Mouse (Mus musculus) left cerebral cortex, adult 2 months (tissue): Measurements from ENCODE around the gene Slc30a3. TPM values are rescaled to one million over a fixed set of nuclear protein-coding genes. Genes with fewer than 3 reads are reported as not detected.
A peak's percentile ranks its signal among the peaks of the same experiment; 100 is the strongest.

Experiments
- DNase-seq, 2 experiments: peaks; one replicate each; pipeline ENCODE4 v3.0.0; 2021 to 2022; ENCODE audit warnings: low spot score in 2 of 2, mixed read lengths in 1 of 2; ENCODE audit errors: extremely low spot score in 1 of 2
- H3K27ac ChIP-seq: fragments of 200-600 bp; 2 replicates; pipeline ENCODE4 v1.8.1; 2022
- H3K4me3 ChIP-seq: fragments of 200-600 bp; 2 replicates; pipeline ENCODE4 v1.8.1; 2022
- CTCF ChIP-seq: fragments of 200-600 bp; IDR thresholded peaks from 2 replicates; pipeline ENCODE4 v1.8.1; 2022; ENCODE audit warnings: antibody characterized with exemption, mild to moderate bottlenecking, moderate library complexity
- intact Hi-C: fragments of 180-260 bp; cut with DNase I; formaldehyde crosslinking; loops from one replicate; pipeline ENCODE4 v1.15.1; 2025
- total RNA-seq, 2 experiments: library from RNA; stranded (reverse); gene quantifications; 2 replicates each; pipeline ENCODE4 v1.2.3; 2021

Gene Slc30a3
- total RNA-seq, 2 experiments from 2014 or later: 162 to 184 TPM

DNA sequence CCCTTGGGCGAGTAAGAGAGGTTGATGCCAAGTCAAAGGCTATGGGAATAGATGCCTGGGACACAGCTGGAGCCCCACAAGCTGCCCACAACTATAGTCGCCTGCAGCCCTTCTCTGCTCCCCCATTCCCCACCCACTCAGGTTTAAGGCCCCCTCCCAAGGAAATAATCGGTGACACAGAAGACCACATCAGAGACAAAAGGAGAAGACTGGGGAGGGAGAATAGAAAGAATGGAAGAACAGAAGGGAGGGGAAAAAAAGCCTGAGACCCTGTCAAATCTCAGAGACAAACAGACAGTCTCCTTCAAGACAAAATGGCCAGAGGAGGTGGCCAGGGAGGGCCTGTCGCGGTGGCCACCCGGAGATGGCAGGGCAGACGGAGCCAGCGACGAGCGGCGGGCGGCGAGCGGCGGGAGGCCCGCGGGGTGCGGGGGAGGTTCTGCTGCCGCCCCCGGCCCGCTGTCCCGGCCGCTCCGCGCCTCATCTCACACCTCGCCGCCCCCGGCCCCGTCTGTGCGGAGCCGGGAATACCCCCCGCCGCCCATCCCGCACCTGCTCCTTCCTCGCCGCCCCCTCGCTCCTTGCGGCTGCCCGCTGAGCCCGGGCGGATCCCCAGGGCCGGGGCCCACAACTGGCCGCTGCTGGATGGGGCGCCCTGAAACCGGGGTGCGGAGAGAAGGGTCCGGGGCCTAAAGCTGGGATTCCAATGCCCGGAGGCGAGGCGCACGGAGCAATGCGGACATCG, 15.6 kb downstream of the Slc30a3 start:
- no peak for TF ChIP-seq CTCF
- Histone ChIP-seq H3K27ac (peak overlapping the region; percentile 93), H3K4me3 (peak overlapping the region; percentile 61)
- intact Hi-C loops: loop anchor here (1.0 kb wide), 2 partner anchors 29 to 99 kb away; no protein-coding TSS in a partner anchor
- DNase-seq: peak; percentile 49 to 79

DNA sequence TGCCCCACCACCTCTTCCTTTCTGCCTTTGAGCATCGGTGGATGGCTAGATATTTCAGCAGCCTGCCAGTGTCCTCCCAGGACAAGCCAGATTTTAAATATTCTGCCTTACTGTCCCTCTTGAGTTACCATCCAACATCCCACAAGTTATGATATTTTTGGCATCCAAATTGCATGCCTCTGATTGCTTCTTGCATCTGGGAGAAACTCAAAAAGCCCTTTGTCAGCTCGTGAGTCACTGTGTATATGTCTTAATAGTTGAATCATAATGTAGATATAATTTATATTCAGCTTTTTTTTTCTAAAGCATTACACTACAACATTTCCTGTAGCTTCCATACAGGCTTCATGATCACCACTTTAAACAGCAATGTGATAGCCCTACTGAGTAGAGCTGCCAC, 20.9 kb downstream of the Slc30a3 start:
- Histone ChIP-seq H3K27ac (no peak overlapping the region; the same call in 1 of the 2 replicates), H3K4me3 (no peak overlapping the region)
- intact Hi-C loops: no loop called here
- no peak for DNase-seq
- no peak for TF ChIP-seq CTCF

DNA sequence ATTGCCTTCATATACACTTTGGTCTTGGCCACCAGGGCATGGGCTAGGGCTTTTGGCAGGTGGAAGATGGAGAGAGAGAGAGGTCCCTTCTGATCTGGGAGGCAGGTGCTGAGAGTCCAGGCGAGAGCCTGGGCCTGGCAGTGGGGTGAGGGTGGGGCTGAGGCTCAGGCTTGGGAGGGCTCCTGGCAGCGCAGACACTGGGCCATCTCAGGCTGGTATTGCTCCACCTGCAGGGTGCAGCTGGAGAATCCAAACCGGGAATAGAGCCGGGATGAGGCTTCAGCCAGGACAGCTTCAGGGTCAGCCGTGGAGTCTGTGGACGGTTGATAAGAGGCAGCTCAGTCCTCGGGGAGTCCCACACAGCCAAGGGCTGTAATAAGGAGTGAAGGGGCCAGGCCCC, 21.4 kb downstream of the Slc30a3 start:
- TF ChIP-seq CTCF: no peak; the same call in 1 of the 2 replicates
- no peak overlapping the region; the same call in 1 of the 2 replicates for H3K27ac ChIP-seq
- DNase-seq: no peak

DNA sequence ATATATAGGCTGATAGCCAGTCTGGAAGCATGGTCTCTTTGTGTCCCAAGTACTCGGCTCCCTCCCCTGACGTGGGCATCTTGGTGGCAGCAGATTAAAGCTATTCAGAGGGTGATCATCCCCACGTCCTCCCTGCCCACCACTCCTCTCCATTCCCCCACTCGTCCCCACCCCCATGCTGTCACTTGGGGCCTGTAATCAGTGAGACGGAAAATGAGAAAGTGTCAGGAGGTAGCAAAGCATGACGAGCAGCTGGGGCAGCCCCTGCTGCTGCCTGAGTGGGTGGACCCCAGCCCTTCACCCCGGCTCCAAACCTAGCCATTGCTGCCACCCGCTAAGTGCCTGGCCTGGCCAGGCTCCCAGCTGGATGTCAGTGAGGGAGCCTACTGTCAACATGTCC, 24.1 kb downstream of the Slc30a3 start:
- Histone ChIP-seq H3K4me3 (no peak overlapping the region), H3K27ac (no peak overlapping the region)
- DNase-seq: no peak
- TF ChIP-seq CTCF: no peak
- intact Hi-C loops: no loop called here

More for the DNA sequence above, 21.4 kb downstream of the Slc30a3 start:
- H3K4me3 ChIP-seq: no peak overlapping the region
- intact Hi-C loops: no loop called here

DNA sequence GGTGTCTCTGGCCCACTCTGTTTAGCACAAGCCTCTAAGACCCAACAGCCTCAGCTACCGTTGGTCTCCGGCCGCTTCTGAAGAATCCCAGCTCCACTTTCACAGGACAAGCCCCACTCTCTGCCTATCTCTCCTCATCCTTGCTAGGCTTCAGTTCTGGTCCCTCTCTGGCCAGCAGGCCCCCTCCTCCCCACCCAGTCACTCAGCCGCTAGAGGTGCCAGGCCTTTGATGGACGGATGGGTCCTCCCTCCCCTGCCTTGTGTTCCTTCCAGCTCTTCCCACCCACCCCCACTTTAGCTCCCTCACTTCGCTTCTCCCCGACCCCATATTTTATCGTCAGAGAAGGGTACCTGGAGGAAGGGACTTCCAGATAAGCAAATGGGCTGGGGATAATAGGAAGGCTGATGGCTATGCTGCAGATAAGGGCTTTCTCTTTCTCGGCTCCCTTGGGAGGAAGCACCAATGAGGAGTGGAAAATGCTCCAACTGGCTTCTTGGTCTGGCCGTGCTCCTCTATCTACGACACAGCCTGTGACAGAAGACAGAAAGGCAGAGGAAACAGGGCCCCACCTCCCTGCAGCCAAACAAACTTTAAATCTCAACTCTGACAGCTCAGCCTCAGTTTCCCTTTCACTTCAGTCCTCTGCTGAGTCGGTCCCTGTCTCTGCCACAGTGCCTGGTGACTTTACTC, 25.0 kb downstream of the Slc30a3 start:
- H3K27ac ChIP-seq: no peak overlapping the region
- intact Hi-C loops: no loop called here
- H3K4me3 ChIP-seq: no peak overlapping the region
- TF ChIP-seq CTCF: no peak
- DNase-seq: no peak

DNA sequence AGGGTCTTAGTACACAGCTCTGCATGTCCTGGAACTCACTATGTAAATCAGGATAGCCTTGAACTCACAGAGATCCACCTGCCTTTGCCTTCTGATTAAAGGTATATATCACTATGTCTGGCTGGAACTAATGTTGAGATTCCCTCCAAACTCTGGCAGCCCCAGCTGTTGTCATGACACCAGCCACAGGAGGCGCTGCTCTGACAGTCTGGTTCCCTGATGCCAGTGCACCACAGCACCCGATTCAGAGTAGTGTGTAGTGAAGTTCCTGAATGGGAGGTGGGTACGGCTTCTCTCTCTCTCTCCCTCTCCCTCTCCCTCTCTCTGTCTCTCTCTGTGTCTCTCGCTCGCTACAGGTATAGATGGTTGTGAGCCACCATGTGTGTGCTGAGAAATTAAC, 25.7 kb downstream of the Slc30a3 start:
- no peak overlapping the region for H3K27ac ChIP-seq
- TF ChIP-seq CTCF: peak; percentile 61

DNA sequence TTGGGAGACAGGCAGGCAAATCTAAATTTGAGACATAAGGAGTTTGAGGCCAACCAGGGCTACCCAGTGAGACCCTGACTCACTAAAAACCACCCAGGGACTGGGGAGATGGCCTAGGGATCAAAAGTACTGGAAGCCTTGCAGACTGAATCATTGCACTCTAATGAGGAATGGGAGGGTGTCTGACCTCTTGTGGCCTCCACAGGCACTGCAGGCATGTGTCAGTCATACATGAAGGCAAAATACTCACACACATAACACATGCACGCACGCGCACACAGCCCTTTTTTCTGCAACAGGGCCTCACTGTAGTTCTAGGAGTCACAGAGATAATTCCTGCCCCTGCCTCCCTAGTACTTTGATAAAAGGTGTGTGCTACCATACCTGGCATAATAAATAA, 26.7 kb downstream of the Slc30a3 start:
- no peak overlapping the region for H3K4me3 ChIP-seq
- intact Hi-C loops: loop anchor here (2.0 kb wide), 1 partner anchor 39 kb away; no protein-coding TSS in a partner anchor
- DNase-seq: no peak
- TF ChIP-seq CTCF: peak; percentile 58
- no peak overlapping the region for H3K27ac ChIP-seq

More for the DNA sequence above, 25.7 kb downstream of the Slc30a3 start:
- no peak for DNase-seq
- H3K4me3 ChIP-seq: no peak overlapping the region
- intact Hi-C loops: no loop called here

DNA sequence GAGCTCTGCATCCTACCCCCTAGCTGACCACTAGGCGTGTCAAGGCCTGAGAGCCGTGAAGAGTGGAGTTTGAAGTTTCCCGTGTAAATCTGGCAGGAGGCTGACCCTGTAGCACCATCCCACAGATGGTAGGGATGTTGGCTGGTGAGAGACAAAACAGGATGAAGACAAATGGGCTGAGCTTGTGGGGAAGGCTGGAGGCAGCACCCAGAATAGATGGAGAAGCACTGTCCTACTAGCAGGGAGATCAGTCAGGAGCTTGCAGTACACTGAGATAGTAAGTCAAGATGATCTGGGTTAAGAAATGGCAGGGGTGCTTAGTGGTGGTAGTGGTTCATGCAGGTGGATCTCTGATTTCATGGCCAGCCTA, 27.3 kb downstream of the Slc30a3 start:
- intact Hi-C loops: loop anchor here (1.0 to 2.0 kb wide), 2 partner anchors 14 to 40 kb away; no protein-coding TSS in a partner anchor
- peak overlapping the region; percentile 50 for H3K27ac ChIP-seq
- no peak overlapping the region; the same call in 1 of the 2 replicates for H3K4me3 ChIP-seq
- TF ChIP-seq CTCF: no peak
- no peak for DNase-seq

DNA sequence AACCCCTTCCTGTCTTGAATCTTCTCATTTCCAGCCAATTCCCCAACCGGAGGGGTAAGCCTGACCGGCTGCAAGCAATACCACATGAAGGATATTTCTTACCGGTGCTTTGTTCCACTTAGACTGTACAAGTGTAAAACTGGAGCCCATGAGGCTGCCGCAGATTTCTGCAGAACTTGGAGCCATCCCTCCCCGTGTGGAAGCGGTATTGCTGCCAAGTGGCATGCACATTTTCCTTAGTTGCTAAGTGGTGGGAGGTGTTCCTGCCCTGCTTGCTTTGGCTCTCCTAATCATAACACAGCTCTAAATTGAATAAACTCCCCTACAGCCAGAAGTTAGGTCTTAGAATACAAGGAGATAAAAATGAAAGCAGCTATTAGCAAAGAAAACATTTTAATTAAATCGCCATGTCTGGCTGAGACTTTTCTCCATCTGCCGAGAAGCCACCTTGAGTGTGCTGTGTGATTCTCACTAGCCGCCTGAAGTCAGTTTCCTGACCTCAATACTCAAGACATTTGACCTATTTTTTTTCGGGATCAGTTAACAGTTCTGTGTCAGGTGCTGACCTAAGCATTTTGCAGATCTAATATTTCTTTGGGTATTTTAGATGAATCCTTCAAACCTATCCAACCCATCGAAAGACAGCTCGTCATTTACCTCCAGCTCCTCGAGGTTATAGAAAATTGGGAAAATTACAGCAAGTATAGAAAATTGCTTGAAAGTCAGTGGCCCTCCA, 27.8 kb downstream of the Slc30a3 start:
- peak overlapping the region; percentile 50 for H3K27ac ChIP-seq
- no peak overlapping the region; the same call in 1 of the 2 replicates for H3K4me3 ChIP-seq
- TF ChIP-seq CTCF: no peak
- peak; percentile 54 to 62 for DNase-seq
- intact Hi-C loops: loop anchor here (1.0 to 2.0 kb wide), 2 partner anchors 14 to 41 kb away; no protein-coding TSS in a partner anchor

DNA sequence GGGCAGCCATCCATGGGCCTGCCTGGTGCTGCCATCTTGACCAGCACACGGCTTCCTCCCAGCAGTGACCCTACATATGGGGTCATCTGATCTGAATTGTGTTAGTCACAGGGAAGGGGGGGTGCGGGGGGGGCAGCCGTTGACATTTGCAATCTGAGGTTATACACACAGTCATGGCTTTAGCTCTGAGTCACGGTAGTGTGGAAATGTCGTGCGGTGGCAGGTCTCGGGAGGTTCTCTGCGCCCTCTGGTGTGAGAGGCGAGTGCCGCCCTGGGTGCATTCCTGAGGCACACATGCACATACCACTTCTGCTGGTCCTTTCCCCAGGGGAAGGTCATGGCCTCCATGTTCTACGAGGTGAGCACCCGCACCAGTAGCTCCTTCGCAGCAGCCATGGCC, 31.7 kb downstream of the Slc30a3 start:
- TF ChIP-seq CTCF: no peak
- no peak for DNase-seq
- intact Hi-C loops: no loop called here
- Histone ChIP-seq H3K4me3 (no peak overlapping the region), H3K27ac (no peak overlapping the region)

DNA sequence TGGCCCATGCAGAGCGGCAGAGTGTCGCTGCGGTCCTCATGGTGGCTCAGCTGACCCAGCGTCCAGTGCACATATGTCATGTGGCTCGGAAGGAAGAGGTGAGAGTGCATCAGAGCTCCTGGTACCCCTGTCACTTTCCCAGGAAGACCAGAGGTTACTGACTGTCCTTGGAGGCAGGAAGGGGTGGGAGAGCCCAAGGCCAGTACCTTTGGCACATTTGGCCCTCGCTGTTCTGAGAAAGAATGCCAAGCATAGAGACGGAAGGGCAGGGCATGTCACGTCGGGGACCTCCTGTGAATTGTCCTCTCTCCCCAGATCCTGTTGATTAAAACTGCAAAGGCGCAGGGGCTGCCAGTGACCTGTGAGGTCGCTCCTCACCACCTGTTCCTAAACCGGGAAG, 34.9 kb downstream of the Slc30a3 start:
- DNase-seq: no peak
- H3K4me3 ChIP-seq: no peak overlapping the region
- intact Hi-C loops: no loop called here
- no peak overlapping the region for H3K27ac ChIP-seq
- no peak for TF ChIP-seq CTCF

DNA sequence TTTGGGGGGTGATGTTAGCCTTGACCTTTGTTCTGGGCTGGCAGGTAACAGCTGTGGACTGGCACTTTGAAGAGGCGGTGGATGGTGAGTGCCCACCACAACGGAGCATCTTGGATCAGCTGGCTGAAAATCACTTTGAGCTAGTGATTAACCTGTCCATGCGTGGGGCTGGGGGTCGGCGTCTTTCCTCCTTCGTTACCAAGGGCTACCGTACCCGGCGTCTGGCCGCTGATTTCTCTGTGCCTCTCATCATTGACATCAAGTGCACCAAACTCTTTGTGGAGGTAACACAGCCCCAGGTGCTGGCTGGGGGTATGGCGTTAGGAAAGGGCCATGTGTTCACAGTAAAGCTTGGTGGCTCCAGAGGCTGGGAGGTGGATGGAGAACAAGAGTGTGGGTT, 36.2 kb downstream of the Slc30a3 start:
- TF ChIP-seq CTCF: no peak
- Histone ChIP-seq H3K27ac (no peak overlapping the region), H3K4me3 (no peak overlapping the region)
- DNase-seq: no peak
- intact Hi-C loops: no loop called here
